Mouse (Mus musculus) megakaryocyte, embryonic 14.5 days (primary cell): ENCODE data around the gene Spag8.

Source experiments
- FLI1 ChIP-seq: IDR thresholded peaks from 2 replicates; pipeline ENCODE4 v1.6.1; 2012; ENCODE audit warnings: low read length, inconsistent platforms, mixed read lengths
- GATA1 ChIP-seq: IDR thresholded peaks from 3 replicates; pipeline ENCODE4 v1.6.1; 2012; ENCODE audit warnings: mixed read lengths, low read length, inconsistent platforms, borderline replicate concordance

DNA sequence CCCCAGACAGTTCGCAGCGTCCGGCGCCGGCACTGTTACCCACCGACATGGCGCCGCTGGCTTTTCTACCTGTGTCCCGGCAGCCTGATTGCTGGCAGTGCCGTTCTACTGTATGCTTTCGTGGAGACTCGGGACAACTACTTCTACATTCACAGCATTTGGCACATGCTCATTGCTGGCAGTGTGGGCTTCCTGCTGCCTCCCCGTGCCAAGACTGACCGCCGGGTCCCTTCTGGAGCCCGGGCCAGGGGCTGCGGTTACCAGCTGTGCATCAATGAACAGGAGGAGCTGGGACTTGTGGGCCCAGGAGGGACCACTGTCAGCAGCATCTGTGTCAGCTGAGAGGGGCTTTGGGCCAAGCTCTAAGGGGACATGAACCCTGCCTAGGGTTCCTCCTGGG, 36.6 kb upstream of the Spag8 start:
- TF ChIP-seq FLI1 (no peak), GATA1 (no peak)
